Mouse (Mus musculus): ENCODE results near the gene Zfp11. TPM values are rescaled to one million over a fixed set of nuclear protein-coding genes. Genes with fewer than 3 reads are reported as not detected.
"Not testable (repeated sequence)": the region's sequence is repeated elsewhere in the genome, so short reads cannot be mapped to it uniquely, and the experiment has no call there.

The Zfp11 gene
- total RNA-seq, 2 experiments from 2014 or later, result 2.3 to 2.8 TPM

GRCm38 (mm10) chr5:129620600-129620999 lies 49.3 kb downstream of the Zfp11 start:
- not testable (repeated sequence) for DNase-seq (ENCODE audit: low spot score in 2 of 2)

GRCm38 (mm10) chr5:129611060-129611459 lies 58.8 kb downstream of the Zfp11 start:
- peak; percentile 60 for DNase-seq (ENCODE audit: low spot score in 2 of 2)

GRCm38 (mm10) chr5:129607476-129607875 lies 62.4 kb downstream of the Zfp11 start:
- DNase-seq (ENCODE audit: low spot score in 2 of 2), result no peak

Other genes with a start within 250 kb of the Zfp11 start
- 10 to 100 TPM; 47.7 to 58.3 TPM for gene Sfswap, start 168.9 kb downstream of the Zfp11 start, total RNA-seq (2021)
- gene Mmp17, start 85.9 kb downstream of the Zfp11 start, total RNA-seq (2021), result 1 to 10 TPM; 1.4 to 1.5 TPM
- gene Sept14, start 38.4 kb upstream of the Zfp11 start, total RNA-seq (2021), result under 1 TPM; 0.23 to 0.58 TPM
- gene Mrps17, start 45.4 kb upstream of the Zfp11 start, total RNA-seq (2021), result 10 to 100 TPM; 81.0 to 89.6 TPM
- gene Nipsnap2, start 55.0 kb upstream of the Zfp11 start, total RNA-seq (2021), result 100 to 1,000 TPM; 116 to 137 TPM
- 10 to 100 TPM; 22.5 to 26.0 TPM for gene Psph, start 117.3 kb upstream of the Zfp11 start, total RNA-seq (2021)
- 10 to 100 TPM; 25.9 to 39.1 TPM for gene Sumf2, start 176.9 kb upstream of the Zfp11 start, total RNA-seq (2021)
- 1,000 to 10,000 TPM; 1,056 to 1,163 TPM for gene Chchd2, start 217.4 kb upstream of the Zfp11 start, total RNA-seq (2021)
- gene Zbed5, start 225.6 kb upstream of the Zfp11 start, total RNA-seq (2021), result 1 to 10 TPM; 1.5 to 2.1 TPM
- 1 to 10 TPM; 1.2 to 4.7 TPM for gene Phkg1, start 228.4 kb upstream of the Zfp11 start, total RNA-seq (2021)
- gene Nupr1l, start 238.4 kb upstream of the Zfp11 start, total RNA-seq (2021), result 1 to 10 TPM; 4.1 to 4.2 TPM